Mouse (Mus musculus) thymus, postnatal 0 days (tissue): ENCODE measurements around the gene Galnt12. TPM values are rescaled to one million over a fixed set of nuclear protein-coding genes. Genes with fewer than 3 reads are reported as not detected.

ENCODE experiments used
- DNase-seq: peaks from one replicate; pipeline ENCODE4 v3.0.0-alpha.2; 2015; ENCODE audit warnings: low spot score
- polyA plus RNA-seq: library from polyadenylated mRNA; unstranded; fragments of >200 nt; fragmentation: Nextera tagmentation; extraction: Ambion mirVana; gene quantifications from 2 replicates; pipeline ENCODE4 v1.2.1, GENCODE M21; 2015

Galnt12 gene
- polyA plus RNA-seq, 1 experiment from 2014 or later = 37.1 TPM

DNA sequence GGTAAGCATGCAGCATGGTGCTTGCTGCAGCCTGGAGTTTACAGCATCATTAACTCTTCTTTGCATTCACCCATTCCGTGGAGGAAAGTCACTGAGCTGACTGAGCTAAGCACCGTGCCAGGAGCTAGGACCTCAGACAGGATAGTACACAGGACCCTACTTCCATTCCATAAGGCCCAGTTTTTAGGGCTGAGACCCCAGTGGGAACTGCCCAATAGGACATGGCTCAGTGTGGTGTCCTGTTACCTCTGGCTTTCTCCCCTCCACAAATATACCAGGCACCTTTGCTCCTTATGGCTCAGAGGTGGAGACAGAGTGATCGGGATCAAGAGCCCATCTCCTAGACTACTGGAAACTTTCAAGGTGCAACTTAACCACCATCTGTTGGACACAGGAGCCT is 59.1 kb downstream of the Galnt12 start:
- no peak for DNase-seq

DNA sequence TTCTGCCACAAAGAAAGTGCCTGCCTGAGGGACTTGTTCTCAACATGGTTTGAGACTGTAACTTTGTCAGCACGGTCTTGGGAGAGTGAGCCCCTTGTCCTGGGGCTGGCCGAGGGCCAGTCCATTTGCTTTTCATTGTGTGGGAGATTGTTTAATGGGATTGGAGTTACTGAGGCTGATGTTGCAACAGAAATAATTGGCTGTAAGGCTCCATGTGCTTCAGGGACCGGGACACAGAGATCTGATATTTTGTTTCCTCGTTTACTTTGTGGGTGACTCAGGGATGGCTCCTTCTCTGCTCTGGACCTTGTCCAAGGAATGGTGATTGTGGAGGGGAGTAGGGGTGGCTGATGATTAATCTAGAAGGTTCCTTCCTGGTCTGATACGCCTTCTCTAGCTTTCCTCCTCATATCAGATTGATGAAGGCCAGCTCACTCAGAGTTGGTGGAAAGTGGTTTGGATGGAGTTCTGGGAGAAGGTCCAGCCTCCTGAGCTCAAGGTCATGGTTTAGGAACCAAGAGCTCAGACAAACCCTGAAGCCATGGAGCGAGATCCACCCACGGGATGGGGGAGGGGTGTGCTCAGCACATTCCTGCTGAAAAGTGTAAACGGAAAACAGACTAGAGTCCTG is 60.0 kb downstream of the Galnt12 start:
- no peak for DNase-seq

DNA sequence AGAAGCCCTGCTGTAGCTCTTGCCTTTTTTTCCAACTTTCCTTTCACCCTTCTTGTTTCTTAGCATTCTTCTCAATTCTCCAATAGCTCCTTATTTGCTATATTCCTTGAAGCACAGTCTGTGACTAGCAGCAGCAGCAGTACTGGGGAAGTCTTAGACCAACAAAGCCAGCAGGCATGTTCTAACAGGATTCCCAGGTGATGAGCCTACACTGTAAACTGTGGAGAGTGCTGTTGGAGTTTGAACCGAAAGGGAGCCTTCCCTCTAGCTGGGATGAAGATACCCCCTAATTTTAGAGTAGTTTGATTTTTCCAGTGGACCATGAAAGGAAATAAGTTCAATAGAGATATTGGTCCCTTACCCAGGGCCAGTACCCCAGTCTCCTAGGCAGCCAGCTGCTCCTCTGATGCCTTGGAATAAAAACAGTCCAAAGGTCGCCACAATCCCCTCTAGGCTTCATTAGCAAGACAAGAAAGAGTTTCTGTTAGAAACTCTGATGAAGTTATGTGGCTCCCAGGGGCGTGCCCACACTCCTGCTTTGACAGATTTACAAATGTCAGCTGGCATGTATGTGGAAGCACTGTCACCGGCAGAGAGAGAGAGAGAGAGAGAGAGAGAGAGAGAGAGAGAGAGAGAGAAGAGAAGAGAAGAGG is 69.5 kb downstream of the Galnt12 start:
- DNase-seq = no peak

DNA sequence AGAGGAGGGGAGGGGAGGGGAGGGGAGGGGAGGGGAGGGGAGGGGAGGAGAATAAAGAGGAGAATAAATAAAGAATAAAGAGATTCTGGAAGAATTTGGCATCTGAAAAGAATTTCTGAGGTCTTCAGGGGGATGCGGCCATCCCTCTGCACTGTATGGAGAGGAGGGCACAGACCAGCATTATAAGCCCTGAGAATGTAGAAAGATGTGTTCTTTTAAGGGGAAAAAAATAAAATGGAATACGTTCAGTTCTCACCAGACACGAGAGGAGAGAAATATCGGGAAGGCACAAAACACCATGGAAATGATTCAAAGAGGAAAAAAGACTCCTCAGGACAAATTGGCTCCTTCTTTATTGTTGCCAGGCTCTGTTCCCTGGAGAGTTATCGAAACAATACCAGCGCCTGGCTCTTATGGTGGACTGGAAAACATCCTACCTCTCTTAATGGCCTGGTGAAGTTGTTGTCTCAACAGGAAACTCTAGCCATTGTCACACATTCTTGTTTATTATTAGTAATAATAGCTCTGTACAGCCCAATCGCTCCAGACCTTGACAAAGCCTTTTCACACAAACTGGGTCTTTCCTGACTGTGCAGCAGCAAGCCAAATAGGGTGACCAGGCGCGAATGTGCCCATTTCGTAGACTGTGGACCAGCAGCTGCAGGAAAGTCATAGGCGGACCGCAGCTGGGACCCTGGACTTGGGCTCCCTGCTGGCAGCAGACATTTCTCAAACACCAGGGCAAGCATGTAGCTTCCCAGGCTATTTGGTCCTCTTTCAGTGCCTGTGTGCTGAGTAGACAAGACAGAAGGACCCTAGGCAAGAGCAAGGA is 70.3 kb downstream of the Galnt12 start:
- DNase-seq = no peak

DNA sequence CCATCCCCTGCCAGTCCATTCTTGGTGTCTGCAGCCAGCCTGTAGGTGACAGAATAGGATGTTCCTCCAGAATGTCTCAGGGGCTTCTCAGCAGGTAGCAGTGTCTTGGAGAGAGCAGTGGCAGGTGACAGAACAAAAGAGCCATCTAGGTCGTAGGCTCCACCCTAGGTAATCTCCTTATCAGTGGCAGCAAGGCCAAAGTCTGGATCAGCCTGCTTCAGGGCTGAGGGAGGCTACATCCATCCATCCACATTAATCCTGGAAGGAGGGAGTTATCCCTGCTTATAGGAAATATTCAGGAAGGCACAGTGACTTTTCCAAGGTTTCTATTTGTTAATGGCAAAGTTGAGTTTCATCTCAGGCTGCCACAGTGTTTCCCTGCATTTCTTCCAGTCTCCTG is 80.6 kb downstream of the Galnt12 start:
- no peak for DNase-seq

Other genes with a start within 250 kb of the Galnt12 start
- 0.10 and 0.16 TPM in 2 replicates for gene Gabbr2, start 100.0 kb upstream of the Galnt12 start, polyA plus RNA-seq
- 0.94 and 0.99 TPM in 2 replicates for gene Anks6, start 34.5 kb upstream of the Galnt12 start, polyA plus RNA-seq
- gene Col15a1, start 116.3 kb downstream of the Galnt12 start, polyA plus RNA-seq = 14.5 and 16.7 TPM in 2 replicates